Mouse (Mus musculus) ES-Bruce4 (cell line): ENCODE measurements at regions not wholly inside any gene's neighbourhood (a gene's known extent, or its start where the extent isn't known, plus 50 kb on each side); places are given as distances from the start of the nearest gene placed in this dataset.

Experiments used
- CTCF ChIP-seq: IDR thresholded peaks from one replicate; pipeline ENCODE4 v1.8.1; 2011; ENCODE audit warnings: low read depth, low read length
- EP300 ChIP-seq: IDR thresholded peaks from 2 replicates; pipeline ENCODE4 v1.6.1; 2011; ENCODE audit warnings: low read depth, low read length; ENCODE audit not compliant: insufficient read depth
- POLR2A ChIP-seq: IDR thresholded peaks from one replicate; pipeline ENCODE4 v1.8.1; 2011; ENCODE audit warnings: low read length; ENCODE audit not compliant: insufficient read depth

- TF ChIP-seq CTCF (no peak), POLR2A (no peak), EP300 (no peak)
Measured at GRCm38 (mm10) chr4:68156499-68156898, 797.7 kb downstream of the Brinp1 start.
